Mouse (Mus musculus): ENCODE measurements around the gene Lzic. TPM values are rescaled to one million over a fixed set of nuclear protein-coding genes. Genes with fewer than 3 reads are reported as not detected.

The Lzic gene
- 15.4 TPM for polyA plus RNA-seq (2017; shearing (Covaris generic))

GRCm38 (mm10) chr4:149485053-149485824, at the start of gene Lzic, which contains the start of gene Nmnat1:
Lzic (plus strand) TSS chr4:149485229.
Nmnat1 (minus strand) TSS chr4:149485202.

DNA sequence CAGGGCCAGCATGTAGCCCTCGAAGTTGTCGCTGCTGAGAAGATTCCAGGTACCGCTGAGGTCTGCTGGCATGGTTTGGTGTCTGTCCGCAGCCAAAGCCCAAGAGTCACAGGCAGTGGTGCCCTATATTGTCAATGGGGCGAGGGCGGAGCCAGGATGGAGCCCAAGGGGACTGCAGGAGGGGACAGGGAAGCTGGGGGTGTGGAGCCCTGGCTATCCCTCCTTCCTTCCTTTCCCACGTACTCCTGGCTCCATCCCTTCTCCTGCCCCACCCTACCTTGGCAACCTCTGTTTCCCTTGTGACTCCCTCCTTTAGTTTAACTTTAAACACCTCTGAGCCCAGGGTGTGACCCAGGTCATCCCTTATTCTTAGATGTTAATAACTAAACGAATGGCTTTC, 30.1 kb upstream of the Lzic start, which contains the start of gene Rbp7:
Rbp7 (minus strand) TSS at position 100 of the 400 bp plus-strand sequence.

DNA sequence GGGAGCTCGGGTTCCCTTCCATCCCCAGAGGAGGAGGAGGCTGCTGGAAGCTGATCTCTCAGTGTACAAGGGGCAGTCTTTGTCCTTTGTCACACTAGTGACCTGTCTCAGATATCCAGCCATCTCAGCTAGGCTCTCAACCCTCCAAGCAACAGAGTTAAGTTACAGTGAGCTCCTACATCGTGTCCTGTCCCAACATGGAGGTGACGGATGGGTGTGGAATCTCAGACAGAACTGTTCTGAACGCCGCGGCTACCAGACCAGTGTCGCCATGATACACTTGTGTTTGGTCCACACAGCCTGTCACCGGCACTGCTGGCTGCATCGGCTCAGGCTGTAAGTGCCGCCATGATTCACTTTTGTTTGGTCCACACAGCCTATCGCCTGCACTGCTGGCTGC, 8.0 kb upstream of the Lzic start, which contains the start of gene Tmem274:
Tmem274 (plus strand) TSS at position 301 of the 400 bp plus-strand sequence.

DNA sequence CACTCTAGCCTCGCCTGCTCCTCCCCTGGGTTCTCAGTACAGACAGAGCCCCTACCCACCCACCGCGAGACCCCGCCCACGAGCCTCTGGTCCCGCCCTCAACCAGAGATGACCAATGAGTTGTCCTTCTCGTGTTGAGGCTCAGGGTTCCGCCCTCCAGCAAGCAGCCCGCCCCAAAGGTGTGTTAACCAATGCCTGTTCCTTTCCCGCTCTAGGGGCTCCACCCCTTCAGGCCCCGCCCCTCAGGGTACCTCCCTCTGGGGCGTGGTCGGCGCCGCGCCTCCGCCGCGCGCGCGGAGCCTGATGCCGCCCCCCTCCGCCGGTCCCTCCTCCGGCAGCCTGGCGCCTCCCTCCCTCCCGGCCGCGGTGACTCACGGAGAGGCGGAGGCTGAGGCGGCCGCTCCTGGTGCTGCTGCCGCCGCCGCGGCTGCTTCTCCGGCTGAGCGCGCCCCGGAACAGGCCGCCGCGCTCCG, 32.9 kb downstream of the Lzic start, which contains the start of gene Ctnnbip1:
Ctnnbip1 (plus strand) TSS at position 369 of the 473 bp plus-strand sequence.

Other genes with a start within 250 kb of the Lzic start
- 62.7 TPM for gene Kif1b, start 177.5 kb upstream of the Lzic start, polyA plus RNA-seq (2017; shearing (Covaris generic))
- gene Ube4b, start 58.5 kb upstream of the Lzic start, polyA plus RNA-seq (2017; shearing (Covaris generic)), result 33.5 TPM
- gene Rbp7, start 30.3 kb upstream of the Lzic start, polyA plus RNA-seq (2017; shearing (Covaris generic)), result not detected
- not detected for gene Tmem274, start 7.9 kb upstream of the Lzic start, polyA plus RNA-seq (2017; shearing (Covaris generic))
- gene Nmnat1, start within 50 bp of the Lzic start, polyA plus RNA-seq (2017; shearing (Covaris generic)), result 2.6 TPM
- 3.4 TPM for gene Ctnnbip1, start 33.0 kb downstream of the Lzic start, polyA plus RNA-seq (2017; shearing (Covaris generic))
- 24.1 TPM for gene Clstn1, start 101.2 kb downstream of the Lzic start, polyA plus RNA-seq (2017; shearing (Covaris generic))
- 296 TPM for gene Pik3cd, start 217.3 kb downstream of the Lzic start, polyA plus RNA-seq (2017; shearing (Covaris generic))